Mouse (Mus musculus): ENCODE measurements at regions not wholly inside any gene's neighbourhood (a gene's known extent, or its start where the extent isn't known, plus 50 kb on each side); places are given as distances from the start of the nearest gene placed in this dataset.
"Not testable (repeated sequence)": the region's sequence is repeated elsewhere in the genome, so short reads cannot be mapped to it uniquely, and the experiment has no call there.

DNA sequence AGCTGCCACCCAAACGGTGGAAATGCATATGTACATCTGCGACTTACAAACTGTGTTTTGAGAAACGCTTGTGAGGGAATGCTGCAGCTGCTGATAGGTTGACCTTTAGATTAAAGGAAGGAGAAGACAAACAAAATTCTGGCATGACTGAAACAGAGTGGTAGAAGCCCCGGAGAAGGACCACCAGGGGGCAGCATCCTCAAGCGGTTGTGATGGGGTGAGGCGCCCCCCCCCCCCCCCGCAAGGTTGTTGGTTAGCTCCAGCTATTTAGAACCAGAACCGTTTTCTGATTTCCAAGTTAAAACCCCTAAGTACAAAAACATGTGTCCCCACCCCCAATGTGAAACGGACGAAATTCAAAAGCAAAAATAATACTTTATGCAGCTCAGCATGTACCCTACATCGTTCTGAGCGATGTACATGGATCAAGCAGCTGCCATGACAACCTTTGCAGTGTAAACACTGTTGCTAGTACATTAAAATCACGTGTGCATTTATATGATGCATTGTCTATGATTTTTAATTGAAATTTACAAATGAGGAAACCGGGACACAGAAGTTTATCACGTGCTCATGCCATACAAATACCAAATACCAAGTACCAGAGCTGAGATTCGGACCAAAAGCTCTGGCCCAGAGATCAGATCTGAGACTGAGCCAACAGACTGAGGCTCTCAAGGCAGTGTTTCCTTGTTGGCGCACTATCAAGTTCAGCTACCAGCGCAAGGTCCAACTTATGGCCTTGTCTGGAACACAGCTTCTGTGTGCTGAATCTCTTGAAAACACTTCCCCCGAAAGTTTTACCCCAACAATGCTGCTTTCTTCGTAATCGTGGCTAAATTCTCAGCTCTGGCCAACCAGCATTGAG, 100.0 kb upstream of the Ifngr1 start:
- peak; percentile 8 for DNase-seq (ENCODE audit: extremely low read depth, low read depth)

DNA sequence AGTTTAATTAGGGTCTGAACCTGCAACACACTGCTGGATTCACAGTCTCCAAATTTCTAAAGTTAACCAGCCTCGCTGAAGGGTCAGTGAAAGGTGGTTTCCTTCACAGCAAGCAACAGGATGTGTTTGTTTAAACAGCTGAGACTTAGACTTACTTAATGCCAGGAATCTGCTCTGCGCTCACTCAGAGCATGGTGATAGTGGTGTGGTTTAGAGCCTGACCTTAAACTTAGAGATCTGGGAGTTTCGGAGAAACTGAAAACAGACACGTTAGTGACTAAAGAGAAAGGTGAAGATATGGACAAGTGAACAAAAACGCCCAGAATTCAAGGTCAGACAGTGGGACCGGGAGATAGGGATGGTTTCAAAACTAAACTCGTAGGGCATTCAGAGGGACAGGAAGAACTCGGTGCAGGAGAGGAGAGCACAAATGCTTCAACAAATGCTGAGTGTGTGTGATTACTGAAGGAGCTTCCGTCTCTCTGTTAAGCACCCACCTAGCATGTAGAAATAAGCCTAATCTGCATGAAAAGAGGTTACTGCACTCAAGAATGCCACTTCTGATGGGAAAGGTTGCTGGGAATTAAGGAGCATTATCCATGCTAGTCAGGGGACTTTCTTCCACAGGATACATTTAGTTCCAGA, 97.2 kb upstream of the Ifngr1 start:
- DNase-seq (ENCODE audit: extremely low read depth, low read depth) = no peak

GRCm38 (mm10) chr10:19498112-19498511, 93.6 kb upstream of the Ifngr1 start:
- DNase-seq (ENCODE audit: extremely low read depth, low read depth) = no peak

DNA sequence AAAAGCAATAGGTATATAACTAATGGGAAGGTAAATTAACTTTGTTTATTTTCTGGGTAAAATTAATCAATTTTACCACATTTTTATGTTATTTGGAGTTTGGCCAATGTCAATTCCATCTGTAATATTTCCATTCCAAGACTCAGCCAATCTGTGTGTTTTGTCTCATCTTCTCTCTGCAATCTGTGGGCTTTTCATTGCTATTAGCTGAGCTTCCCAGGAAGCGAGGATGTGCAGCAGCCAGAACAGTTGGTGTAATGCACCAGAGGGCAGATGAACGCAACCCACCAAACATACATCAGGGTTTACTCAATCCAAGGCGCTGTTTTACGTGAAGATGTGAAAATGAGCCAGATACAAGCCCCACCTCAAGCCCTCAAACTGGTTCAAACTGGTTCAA, 88.9 kb upstream of the Ifngr1 start:
- DNase-seq (ENCODE audit: extremely low read depth, low read depth) = no peak

DNA sequence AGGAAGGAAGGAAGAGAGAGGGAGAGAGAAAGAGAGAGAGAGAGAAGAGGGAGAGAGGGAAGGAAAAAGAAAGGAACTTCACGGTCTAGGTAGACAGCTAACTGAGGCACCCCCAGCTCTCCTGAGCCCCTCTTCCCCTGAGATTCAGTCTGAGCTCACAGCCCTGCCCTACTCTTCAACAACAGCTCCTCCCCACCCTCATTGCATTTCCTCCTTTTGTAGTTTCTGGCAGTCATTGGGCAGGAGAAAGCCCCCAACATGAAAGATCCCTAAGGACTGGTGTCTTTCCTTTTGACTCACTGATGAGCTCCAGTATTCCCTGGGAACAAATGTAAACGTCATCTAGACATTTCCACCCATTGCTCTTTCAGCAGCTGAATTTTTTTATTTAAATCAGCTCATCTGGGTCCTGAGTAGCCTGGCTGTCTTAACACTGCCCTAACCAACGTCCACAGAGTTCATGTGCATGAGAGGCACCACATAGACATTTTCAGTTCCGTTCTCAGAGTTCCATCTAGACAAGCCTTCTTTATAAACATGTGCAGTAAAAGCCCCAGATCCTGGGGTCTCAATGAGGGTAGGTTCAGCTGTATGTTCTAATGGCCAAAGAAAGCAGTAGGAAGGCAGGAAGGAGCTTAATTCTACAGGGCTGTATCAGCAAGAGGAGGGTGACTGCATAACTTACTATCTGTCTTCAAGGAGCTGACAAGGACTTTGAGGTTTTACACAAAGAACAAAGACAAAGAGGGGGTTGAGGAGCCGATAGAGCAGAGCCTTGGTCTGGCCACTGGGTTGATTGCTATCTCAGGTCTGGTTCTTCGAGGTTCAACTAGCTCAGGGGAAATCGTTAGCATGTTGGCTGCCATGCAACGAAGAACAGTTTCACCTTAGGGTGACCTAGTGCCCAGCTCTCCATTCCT, 87.6 kb upstream of the Ifngr1 start:
- DNase-seq (ENCODE audit: extremely low read depth, low read depth) = no peak

DNA sequence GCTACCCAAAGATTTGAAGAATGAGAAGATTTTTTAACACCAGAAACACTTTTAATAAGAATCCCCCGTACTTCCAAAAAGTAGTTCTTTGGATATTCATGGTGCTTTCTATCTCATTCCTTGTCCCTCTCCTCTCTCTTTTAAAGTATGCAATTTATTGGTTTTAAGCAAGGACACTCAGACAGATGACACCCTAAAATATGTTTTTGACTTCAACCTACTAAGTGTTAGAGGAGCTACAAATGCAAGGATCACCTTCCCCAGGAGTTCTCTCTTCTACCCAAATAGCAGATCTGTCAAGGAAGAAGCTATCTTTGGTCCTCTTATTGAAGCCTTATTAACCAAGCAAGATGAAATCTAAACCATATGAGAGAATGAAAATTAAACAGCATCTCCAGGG, 86.6 kb upstream of the Ifngr1 start:
- no peak for DNase-seq (ENCODE audit: extremely low read depth, low read depth)

DNA sequence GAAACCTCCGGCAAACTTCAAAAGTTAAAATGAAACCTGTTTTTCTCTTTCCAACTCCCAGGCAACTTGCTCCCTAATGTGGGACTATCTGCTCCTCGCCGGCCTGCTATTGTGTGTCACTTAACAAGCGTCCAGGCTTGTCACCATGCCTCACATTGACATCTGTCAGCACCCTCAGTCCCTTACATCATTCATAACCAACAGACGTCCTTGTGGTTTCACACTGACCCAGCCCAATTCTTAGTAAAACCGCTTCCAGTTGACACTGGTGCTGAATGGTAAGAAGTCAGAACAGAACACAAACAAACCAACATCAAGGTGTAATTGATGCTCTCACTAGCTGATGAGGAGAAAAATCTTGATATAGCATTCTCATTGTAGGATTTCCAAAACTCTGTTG, 85.8 kb upstream of the Ifngr1 start:
- DNase-seq (ENCODE audit: extremely low read depth, low read depth) = no peak

DNA sequence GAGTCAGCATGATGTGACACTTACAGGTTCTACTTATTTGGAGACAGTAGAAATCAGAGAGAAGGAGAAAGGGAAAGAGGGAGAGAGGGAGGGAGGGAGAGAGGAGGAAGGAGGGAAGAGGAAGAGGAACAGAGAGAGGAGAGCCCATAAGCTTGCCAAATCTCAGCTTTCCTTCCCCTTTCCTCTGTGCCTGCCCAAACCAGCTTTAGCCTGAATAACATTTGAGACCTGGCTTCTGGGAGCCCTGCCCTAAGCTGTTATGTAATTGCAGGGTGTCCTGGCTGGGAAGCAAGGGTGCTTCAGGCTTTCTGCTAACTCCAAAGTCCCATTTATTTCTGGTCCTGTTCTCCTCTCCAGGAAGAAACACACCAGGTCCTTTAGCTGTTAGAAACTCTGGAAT, 85.3 kb upstream of the Ifngr1 start:
- no peak for DNase-seq (ENCODE audit: extremely low read depth, low read depth)

GRCm38 (mm10) chr10:19508221-19508745, 83.5 kb upstream of the Ifngr1 start:
- no peak for DNase-seq (ENCODE audit: extremely low read depth, low read depth)

- DNase-seq (ENCODE audit: extremely low read depth, low read depth) = no peak
Measured at GRCm38 (mm10) chr10:19510047-19510446, 81.7 kb upstream of the Ifngr1 start.

DNA sequence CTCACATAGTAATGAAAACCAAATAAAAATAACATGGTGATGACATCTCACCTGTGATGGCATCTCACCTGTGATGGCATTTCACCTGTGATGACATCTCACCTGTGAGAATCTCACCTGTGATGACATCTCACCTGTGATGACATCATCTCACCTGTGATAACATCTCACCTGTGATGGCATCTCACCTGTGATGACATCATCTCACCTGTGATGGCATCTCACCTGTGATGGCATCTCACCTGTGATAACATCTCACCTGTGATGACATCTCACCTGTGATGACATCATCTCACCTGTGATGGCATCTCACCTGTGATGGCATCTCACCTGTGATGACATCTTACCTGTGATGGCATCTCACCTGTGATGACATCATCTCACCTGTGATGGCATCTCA, 77.4 kb upstream of the Ifngr1 start:
- not testable (repeated sequence) for DNase-seq (ENCODE audit: extremely low read depth, low read depth)

- no peak for DNase-seq (ENCODE audit: extremely low read depth, low read depth)
Measured at GRCm38 (mm10) chr10:19514837-19515236, 76.9 kb upstream of the Ifngr1 start.

GRCm38 (mm10) chr10:19516011-19516410, 75.7 kb upstream of the Ifngr1 start:
- no peak for DNase-seq (ENCODE audit: extremely low read depth, low read depth)

DNA sequence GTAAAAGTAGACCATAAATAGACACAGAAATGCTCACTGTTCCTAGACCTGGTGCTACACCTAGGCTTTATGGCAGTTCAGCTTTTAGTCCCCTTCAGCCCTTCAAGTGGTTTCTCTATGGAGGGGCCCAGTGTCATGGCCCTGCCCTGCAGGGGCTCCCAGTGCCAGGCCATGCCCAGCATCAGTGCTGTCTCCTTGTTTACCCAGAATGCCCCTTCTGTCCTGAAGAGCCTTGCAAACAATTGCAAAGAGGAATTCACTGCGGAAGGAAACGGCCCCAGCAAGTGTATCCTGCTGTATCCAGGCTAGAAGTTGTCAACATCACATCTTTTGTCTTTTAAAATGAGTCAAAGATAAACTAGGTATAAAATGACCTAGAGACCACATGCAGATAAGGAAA, 74.7 kb upstream of the Ifngr1 start:
- no peak for DNase-seq (ENCODE audit: extremely low read depth, low read depth)

DNA sequence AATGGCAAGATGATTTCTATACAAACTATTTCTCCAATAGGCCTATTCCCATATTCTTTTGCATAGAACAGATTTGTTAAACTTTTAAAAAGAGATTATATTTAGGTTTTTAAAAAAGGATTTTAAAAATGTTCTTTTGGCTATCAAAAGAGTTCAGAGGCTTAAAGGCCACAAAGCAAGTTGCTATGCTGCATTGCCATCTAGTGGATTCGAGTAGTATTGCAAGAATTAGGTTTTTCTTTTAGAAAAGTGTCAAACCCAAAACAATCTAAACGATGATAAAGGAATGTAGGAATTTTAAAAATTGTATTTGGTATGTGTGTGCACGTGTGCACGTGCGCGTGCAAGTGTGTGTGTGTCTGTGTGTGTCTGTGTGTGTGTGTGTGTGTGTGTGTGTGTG, 73.0 kb upstream of the Ifngr1 start:
- peak; percentile 11 for DNase-seq (ENCODE audit: extremely low read depth, low read depth)

- DNase-seq (ENCODE audit: extremely low read depth, low read depth) = no peak
Measured at GRCm38 (mm10) chr10:19522198-19522597, 69.6 kb upstream of the Ifngr1 start.

- DNase-seq (ENCODE audit: extremely low read depth, low read depth) = no peak
Measured at GRCm38 (mm10) chr10:19525939-19526338, 65.8 kb upstream of the Ifngr1 start.

GRCm38 (mm10) chr10:19526353-19526752, 65.4 kb upstream of the Ifngr1 start:
- DNase-seq (ENCODE audit: extremely low read depth, low read depth) = no peak

- DNase-seq (ENCODE audit: extremely low read depth, low read depth) = no peak
Measured at GRCm38 (mm10) chr10:19529655-19530054, 62.1 kb upstream of the Ifngr1 start.

DNA sequence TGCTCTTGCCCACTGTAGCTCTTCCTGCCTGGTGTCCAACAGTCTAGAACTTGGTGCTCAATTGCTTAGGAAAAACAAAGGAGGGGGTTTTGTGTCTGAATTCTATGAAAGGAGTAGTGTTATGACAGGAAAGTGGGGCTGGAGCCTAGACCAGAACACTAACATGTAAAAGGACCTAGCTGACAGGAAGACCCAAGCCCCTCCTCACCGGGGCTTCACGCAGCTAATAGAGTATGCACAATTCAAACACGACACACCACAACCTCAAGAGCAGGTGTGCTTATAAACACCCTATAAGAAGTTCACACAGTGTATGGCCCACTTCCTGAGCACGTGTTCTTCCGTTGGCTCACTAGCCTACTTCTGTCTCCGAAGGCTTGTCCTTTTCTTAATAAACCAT, 61.7 kb upstream of the Ifngr1 start:
- DNase-seq (ENCODE audit: extremely low read depth, low read depth) = no peak

DNA sequence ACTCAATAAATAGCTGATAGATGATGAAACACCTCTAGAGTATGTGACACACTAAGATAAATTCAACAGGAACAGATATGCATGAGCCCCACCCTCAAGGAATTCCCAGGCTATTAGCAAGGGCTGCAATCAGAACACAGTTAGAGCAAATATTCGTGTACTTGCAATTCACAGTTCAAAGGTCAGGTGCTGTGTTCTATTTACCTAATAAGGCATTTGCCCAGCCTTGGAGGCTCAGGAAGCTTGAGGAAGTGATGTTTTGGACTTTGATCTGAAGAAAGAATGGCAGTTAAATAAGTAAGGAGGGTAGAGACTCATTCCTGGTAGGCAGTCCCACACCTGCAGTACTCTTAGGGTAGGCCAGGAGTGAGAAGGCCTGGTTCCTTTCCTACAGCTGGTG, 60.3 kb upstream of the Ifngr1 start:
- DNase-seq (ENCODE audit: extremely low read depth, low read depth) = no peak

DNA sequence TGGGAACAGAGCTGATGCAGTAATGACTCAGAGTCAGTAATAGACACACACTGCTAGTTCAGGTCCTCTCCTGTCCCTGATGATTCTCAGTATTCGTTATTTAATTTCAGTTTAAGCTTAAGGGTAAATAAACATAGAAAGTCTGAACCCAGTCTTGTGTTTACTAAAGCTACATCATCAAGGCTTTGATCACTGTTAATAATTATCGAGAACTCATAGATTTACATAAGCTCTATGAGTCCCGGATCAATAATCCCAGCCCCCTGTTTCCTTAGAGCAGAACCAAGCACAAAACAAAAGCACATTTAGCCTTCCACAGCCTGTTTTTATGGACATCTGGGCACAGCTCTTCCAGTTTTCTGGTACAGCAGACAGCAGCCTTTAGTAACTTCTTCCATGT, 59.0 kb upstream of the Ifngr1 start:
- no peak for DNase-seq (ENCODE audit: extremely low read depth, low read depth)
